Mouse (Mus musculus): ENCODE results near the gene Cntrl. TPM values are rescaled to one million over a fixed set of nuclear protein-coding genes. Genes with fewer than 3 reads are reported as not detected.

The Cntrl gene
- polyA plus RNA-seq, 1 experiment from 2014 or later, result 14.4 TPM

DNA sequence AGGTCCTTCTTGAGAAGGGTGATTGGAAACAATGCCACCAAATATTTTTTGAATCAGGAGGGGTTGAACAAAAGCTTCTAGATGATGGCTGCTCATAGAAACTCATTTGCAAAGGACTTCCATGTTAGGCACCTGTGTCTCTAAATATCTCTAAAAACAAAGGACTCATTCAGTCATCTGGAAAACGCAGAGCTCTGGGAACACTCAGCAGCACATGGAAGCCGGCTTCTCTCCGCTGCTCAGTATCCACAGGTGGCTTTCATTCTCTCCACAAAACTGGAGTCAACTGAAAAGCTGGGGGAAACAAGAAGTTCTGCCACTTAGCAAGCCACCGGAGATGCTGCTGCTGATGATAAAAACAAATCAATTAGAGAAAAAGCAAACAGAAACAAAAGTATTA is 118.9 kb downstream of the Cntrl start:
- WGBS, result 58% methylated on average over 4 of the region's 4 CpGs
- H3K4me2 ChIP-seq, result no peak overlapping the region
- no peak overlapping the region for H3K27ac ChIP-seq
- peaks cover 16% of the 10 kb centered on the region for H3K4me1 ChIP-seq (replicated peaks)
- H3K27me3 ChIP-seq, result no peaks in the 10 kb centered on the region
- no peaks in the 10 kb centered on the region for H3K36me3 ChIP-seq
- H3K4me3 ChIP-seq, result no peak overlapping the region
- no peaks in the 10 kb centered on the region for H3K9me3 ChIP-seq (replicated peaks)
- no peak for ATAC-seq (replicated peaks; ENCODE audit: insufficient number of reproducible peaks, insufficient read depth, low FRiP score, low read depth)
- no peak overlapping the region for H3K9ac ChIP-seq

Other genes with a start within 250 kb of the Cntrl start
- gene Cutal, start 235.1 kb upstream of the Cntrl start, polyA plus RNA-seq (2015; fragmentation: Nextera tagmentation; extraction: Ambion mirVana), result 0.14 and 0.16 TPM in 2 replicates
- 45.4 and 52.0 TPM in 2 replicates for gene Psmd5, start 234.5 kb upstream of the Cntrl start, polyA plus RNA-seq (2015; fragmentation: Nextera tagmentation; extraction: Ambion mirVana)
- gene Phf19, start 195.5 kb upstream of the Cntrl start, polyA plus RNA-seq (2015; fragmentation: Nextera tagmentation; extraction: Ambion mirVana), result 1.9 and 3.3 TPM in 2 replicates
- 1.4 and 4.3 TPM in 2 replicates for gene Traf1, start 147.7 kb upstream of the Cntrl start, polyA plus RNA-seq (2015; fragmentation: Nextera tagmentation; extraction: Ambion mirVana)
- 0.06 and 0.30 TPM in 2 replicates for gene Hc, start 48.1 kb upstream of the Cntrl start, polyA plus RNA-seq (2015; fragmentation: Nextera tagmentation; extraction: Ambion mirVana)
- 0.19 and 0.58 TPM in 2 replicates for gene AI182371, start 7.9 kb upstream of the Cntrl start, polyA plus RNA-seq (2015; fragmentation: Nextera tagmentation; extraction: Ambion mirVana)
- 238 and 318 TPM in 2 replicates for gene Rab14, start 91.6 kb downstream of the Cntrl start, polyA plus RNA-seq (2015; fragmentation: Nextera tagmentation; extraction: Ambion mirVana)
- gene Gsn, start 146.9 kb downstream of the Cntrl start, polyA plus RNA-seq (2015; fragmentation: Nextera tagmentation; extraction: Ambion mirVana), result 321 and 325 TPM in 2 replicates
- 52.2 and 65.6 TPM in 2 replicates for gene Stom, start 227.5 kb downstream of the Cntrl start, polyA plus RNA-seq (2015; fragmentation: Nextera tagmentation; extraction: Ambion mirVana)